Mouse (Mus musculus) thymus, adult 2 months (tissue): ENCODE measurements around the gene Tmprss11e.

Experiments used
- CTCF ChIP-seq: fragments of 200-500 bp; IDR thresholded peaks from 2 replicates; pipeline ENCODE4 v1.5.1; 2012; ENCODE audit warnings: mild to moderate bottlenecking, control low read depth, low read length, moderate library complexity, borderline replicate concordance; ENCODE audit not compliant: control insufficient read depth, poor library complexity, insufficient read depth; ENCODE audit errors: extremely low read depth
- POLR2A ChIP-seq: fragments of 200-500 bp; IDR thresholded peaks from 2 replicates; pipeline ENCODE4 v1.6.1; 2012; ENCODE audit warnings: mild to moderate bottlenecking, low read length, control low read depth, moderate library complexity; ENCODE audit not compliant: control insufficient read depth, poor library complexity, insufficient read depth; ENCODE audit errors: extremely low read depth

DNA sequence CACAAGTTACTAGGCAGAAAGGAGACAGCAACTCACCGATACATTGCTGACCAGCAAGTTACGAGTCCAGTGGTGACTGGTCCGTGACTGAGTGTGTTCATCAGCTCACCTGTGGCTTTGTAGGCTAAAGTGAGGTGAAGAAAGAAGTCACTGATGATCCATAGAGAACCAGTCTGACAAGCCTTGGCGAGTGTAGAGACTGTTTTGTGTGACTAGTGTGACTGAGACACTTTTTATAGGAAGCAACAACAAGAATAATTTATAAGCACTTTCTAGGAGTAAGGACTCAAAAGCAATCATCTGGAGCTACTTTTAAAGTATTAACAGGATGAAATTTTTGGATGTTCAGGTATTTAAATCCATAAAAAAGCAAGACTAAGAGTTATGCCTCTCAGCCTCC lies at the start of gene Tmprss11e:
- TF ChIP-seq CTCF (no peak), POLR2A (no peak)
